Mouse (Mus musculus): Measurements from ENCODE around the gene Epas1.

The Epas1 gene

DNA sequence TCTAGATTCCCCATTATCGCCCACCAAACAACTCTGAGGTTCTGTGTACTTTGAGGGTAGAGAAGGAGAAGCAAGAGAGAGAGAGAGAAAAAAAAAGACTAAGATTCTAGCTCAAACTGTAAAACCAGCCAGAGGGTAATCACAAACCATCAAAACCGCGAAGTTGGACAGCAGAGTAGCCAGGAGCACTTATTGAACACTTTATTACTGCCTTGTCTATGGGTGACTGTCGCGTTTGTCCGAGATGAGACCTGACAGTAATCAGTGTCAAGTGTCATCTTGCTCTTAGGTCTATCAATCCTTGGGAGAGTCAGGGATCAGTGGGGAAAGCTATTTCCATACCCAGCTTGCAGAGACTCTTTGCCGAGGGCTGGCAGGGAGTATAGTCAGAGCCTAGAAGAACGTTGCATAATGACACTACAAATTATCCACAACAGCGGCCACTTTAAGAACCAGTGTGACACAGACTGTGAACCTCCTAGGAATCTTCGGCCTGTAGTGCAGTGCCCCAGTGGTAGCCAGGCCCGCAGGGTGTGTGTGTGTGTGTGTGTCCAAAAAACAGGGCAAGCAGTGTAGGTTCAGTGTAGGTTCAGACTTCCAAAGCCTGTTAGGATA, 2.2 kb downstream of the Epas1 start:
- DNase-seq (ENCODE audit: low spot score) = no peak

DNA sequence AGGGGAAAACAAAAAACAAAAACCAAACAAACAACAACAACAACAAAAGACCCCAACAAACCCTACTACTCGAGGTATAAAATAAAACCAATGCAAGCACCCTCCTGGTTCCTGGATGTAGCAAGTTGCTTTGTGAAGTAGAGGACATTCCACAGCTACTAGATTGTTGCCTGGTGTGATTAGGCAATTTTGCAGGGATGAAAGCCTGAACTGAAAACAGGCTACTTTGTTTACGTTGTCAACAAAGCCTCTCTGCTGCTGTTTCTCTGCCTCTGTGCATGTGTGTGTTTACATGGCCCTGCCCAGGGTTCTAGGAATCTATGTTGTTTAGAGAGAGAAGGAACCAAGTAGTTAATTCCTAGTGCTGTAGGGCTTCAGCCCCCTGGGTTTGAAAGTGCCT, 4.1 kb downstream of the Epas1 start:
- DNase-seq (ENCODE audit: low spot score) = no peak

DNA sequence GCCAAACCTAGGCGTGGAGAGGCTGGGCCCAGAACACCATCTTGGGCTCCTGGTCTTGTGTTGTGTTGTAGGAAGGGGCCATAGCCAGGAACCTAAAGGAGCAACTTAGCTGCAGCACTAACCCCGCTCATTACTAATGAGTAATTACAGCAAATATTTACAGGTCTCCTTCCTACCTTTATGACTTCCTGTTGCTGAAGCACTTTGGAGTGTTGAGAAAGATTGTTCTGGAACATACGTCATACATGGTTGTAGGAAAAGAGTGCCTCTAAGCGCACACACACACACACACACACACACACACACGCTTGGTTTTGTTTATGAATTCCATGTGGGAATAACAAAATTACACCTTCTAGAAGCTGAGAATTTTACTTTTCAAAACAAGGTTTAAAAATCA, 8.4 kb downstream of the Epas1 start:
- no peak for DNase-seq (ENCODE audit: low spot score)

DNA sequence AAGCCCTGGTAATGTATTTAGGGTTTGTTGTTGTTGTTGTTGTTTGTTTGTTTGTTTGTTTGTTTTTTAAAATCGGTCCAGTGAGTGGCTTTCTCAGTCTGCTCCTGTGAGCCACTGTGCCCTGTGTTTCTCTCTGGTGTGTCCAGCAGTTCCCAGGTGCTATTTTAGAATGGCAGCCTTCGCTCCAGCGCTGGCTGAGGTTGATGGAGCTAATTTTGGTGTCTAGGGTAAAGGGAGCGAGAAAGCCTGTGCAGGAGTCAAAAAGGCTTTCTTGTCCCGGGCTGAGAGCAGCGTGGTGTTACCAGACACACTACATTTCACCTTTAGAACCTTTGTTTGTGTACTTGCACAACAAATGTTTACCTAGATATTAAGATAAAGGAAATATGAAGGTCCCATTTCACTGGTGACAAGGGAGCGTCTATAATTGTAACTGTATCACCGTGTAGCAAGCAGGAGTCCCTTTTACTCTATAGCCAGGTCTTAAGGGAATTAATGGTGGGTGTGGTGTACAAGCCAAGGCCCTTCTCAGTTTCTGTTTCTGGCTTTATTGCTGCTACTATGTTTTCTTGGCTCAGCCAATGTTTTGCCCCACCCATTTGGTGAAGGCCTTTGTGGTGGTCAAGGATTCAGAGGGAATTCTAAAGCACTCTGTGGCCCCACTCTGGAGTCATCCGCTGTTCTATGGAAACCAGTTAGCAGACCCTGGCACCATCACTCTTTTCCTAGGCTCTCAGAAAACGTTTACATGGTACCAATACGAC, 9.2 kb downstream of the Epas1 start:
- peak; percentile 57 for DNase-seq (ENCODE audit: low spot score)

DNA sequence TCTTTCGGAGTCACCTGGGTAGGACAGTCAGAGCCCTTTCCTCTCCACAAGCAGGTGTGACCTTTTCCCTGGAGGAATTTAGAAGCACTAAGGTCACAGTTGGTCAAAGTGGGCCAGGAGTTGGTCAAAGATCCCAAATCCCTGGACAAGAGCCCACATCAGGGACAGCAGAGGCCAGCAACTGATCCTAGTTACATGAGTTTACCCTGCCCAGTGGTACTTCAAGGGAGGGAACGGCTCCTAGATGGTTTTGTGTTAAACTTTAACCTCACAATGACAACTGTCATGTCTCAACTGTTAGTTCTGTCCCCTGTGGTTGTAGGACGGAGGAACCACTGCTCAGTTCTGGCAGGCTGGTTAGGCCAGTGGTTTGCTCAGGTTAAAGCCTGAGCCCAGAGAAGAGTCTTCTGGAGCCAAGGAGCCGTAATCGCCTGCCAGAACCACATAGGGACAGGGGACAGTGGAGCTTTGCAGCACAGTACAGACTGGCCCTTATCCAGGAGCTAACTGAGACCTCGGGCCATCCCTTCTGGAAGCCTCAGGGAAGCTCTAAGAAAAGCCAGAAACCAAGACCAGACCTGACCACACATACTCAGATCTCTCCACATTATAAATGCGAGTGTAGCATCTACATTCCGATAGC, 12.4 kb downstream of the Epas1 start:
- DNase-seq (ENCODE audit: low spot score) = no peak

DNA sequence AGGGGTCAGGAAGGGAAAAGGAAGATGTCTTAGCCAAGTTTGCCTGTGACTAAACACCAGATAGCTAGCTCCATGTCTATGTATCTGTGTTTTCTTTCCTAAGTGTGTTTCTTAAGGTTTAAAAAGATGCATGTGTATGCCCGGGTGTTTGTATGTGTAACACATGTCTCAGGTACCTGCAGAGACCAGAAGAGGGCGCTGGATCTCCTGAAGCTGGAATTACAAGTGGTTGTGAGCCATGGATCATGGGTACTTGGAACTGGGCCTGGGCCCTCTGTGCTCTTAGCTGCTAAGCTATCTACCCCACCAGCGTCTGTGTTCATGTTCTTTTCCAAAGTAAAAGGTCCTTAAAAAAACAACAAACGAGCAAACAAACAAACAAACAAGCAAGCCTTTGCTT, 12.9 kb downstream of the Epas1 start:
- DNase-seq (ENCODE audit: low spot score) = no peak

DNA sequence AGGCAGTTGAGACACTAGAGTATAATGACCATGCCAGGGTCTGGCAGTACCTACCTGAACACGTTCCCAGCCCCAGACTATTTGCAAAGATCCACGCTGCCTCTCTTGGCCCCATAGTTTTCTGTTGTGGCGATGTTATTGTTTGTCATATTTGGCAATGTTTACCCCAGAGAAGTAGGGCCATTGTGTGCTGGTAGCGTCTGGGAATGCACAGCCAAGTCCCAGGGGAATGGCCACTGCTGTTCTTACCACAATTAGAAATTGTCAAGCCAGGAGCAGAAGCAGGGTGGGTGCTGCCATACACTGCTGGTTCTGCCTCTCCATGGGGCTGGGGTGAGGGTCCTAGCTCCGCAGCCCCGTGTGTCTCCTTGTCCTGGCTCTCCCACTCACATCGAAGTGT, 15.1 kb downstream of the Epas1 start:
- DNase-seq (ENCODE audit: low spot score) = peak; percentile 56

DNA sequence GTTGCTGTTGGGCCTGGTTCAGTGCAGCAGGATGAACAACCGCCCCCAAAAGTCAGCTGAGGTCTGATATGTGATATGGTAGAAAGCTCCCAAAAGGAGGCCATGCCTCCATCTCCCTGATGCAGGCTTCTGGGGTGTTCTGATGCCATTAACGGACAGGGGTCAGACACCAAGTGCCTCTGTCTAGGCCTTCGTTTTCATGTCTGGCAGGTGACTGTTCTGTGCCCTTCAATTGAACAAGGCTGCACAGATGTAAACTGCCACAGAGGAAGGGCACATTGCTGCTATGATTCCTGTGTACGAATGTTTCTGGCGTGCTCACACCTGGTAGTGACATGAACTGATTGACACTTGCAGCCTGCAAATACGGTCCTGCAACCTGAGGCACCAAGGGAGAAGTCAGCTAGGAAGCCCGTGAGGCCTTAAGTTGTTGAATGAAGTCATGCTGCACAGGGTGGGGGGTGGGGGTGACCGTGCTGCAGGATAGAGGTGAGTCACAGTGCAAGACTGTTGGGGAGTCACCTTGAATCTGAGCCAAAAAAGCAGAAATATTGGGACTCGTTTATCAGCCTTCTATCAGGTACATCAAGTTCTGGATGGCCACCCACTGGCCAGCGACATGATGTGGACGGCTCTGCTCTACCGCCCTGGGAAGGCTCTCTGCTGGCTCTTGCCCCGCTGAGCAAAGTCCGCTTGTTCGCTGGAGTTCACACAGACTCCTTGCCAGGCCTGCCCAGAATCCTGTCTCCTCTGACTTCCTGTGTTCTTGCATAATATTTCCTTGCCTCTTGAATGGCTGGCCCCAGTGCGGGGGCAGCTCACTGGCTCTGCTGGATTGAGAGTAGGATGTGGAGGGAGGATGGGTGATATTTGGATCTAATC, 16.1 kb downstream of the Epas1 start:
- peak; percentile 91 for DNase-seq (ENCODE audit: low spot score)

DNA sequence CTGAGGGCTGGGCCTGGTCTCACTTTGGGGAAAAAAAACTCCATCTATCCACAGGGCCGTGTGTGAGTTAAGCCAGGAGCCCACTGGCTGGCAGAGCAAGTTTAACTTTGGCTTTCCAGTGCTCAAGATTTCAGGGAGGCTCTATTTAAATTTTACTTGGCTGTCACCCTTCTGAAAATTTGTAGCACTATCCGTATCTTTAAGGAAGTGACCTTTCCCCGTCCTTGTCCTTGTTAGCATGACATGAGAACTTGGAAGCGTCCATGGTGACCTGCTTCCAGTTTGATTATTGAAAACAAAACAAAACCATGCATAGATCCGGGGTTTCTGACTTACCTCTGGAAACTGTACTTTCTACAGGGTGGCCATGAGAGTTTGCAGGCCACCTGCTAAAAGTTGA, 17.3 kb downstream of the Epas1 start:
- DNase-seq (ENCODE audit: low spot score) = no peak

DNA sequence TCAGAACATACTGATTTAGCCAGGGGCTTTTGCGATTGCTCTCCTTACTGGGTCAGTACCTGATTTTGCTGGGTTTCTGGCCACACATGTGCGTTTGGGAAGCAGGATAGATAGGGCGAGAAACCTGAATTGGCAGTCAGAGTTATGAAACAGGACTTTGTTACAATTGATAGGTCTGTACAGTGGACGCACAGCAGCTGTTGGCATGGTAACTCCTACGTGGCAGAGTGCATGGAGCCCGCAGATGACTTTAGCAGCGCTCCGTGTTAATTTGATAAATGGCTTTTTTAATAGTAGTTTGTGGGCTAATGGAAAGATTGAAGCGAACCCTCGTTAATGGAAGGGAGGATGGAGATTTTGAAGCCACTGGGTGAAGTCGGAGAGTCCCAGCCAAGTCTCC, 18.5 kb downstream of the Epas1 start:
- no peak for DNase-seq (ENCODE audit: low spot score)

DNA sequence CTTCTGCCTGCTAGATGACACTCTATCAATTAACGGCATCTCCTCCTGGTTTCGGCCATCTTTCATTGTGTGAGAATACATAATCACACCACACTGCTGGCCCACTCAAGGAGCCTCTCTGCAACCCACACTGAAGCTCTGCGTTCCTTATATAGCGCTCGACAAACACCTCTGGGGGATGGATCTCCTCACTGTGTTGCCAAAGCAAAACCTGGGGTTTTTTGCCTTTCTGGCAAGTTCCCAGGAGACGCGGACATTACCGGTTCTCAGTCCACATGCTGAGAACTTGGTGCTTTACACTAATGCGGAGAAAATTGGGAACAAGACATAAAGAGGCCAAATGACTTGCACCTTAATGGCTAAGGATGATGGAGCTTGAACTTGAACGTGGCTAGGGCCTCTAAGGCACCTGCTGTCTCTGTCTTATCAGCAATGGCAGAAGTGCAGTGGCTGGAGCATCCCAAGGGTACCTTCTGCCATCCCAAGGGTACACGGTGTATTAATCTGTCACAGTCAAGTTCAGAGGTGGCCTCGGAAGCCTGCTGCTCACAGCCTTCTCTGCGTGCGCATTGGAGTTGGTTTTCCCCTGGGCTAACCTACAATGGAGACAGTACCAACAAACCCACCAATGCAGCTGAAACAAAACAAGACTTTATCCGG, 19.6 kb downstream of the Epas1 start:
- DNase-seq (ENCODE audit: low spot score) = no peak

DNA sequence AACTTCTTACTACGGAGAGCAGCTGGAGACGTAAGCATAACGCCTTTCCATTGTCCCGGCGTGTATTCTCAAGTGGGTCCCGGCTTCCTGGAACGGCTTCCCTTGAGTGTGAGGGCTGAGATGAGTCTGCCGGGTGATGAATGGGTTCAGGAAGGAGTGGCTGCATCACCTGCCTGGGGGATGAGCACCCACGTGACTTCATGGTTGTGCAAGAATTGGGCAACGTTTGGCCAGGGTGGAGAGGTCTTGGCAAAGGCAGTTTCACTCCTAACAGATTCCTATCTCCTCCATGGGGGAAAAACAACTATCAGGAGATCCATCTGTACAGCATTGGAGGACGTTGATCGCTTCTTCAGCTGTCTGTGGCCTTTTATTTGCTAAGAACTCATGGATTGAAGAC, 23.0 kb downstream of the Epas1 start:
- DNase-seq (ENCODE audit: low spot score) = peak; percentile 65

DNA sequence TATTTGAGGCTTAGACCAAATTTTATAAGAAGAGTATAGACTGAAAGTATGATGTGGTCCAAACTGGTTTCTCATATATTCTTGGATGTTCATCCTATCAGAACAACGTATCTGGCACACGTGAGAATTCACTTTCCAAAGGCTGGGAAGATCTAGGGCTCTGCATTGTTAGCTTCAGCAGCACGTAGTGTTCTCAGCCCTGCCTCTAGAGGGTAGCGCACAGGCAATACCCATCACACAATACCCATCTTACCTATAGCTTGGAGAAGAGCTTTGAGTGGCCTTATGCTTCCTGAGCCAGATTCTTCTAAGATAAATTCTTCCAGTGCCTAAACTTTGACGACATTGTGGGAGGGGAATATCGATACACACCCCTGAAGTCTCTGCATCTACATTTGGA, 24.6 kb downstream of the Epas1 start:
- DNase-seq (ENCODE audit: low spot score) = no peak

DNA sequence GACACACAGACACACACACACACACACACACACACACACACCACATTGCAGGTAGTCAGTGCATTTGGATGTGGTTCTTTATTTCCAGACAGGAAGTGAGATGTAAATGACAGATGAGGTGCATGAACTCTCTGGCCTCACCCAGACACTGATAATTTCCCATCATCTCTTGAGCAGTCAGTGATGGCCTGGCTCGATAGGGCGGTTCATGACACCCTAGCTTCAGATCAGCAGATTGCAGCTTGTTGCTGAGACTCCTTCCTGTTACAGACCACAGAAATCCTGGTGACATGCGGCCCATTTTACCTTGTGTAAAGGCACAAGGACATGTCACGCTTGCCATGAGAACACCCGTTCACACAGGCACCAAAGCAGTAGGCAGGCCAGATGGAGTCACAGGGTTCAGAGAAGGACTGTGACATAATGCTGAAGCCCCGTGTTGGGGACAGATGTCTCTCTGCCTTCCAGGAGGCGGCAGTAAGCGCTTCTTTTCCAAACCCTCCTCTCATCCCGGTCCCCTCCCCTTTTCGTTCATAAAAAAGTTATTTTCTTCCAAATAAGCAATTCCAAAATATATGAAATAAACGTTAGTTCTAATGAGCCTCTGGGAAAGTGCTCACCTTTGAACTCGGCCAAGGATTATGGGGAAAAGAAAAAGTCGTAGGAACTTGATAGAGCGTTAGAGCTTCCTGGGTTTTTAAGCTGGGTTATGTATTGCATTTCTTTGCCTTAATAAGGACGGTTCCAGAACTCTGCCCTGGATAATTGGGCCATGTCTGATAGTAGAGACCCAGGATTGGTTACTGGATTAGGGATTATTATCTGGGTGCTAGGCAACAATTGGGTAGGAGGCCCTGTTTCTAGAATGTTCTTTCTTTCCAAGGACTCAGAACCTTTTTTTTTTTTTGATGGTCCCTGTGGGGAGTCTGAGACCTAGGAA, 26.0 kb downstream of the Epas1 start:
- no peak for DNase-seq (ENCODE audit: low spot score)

DNA sequence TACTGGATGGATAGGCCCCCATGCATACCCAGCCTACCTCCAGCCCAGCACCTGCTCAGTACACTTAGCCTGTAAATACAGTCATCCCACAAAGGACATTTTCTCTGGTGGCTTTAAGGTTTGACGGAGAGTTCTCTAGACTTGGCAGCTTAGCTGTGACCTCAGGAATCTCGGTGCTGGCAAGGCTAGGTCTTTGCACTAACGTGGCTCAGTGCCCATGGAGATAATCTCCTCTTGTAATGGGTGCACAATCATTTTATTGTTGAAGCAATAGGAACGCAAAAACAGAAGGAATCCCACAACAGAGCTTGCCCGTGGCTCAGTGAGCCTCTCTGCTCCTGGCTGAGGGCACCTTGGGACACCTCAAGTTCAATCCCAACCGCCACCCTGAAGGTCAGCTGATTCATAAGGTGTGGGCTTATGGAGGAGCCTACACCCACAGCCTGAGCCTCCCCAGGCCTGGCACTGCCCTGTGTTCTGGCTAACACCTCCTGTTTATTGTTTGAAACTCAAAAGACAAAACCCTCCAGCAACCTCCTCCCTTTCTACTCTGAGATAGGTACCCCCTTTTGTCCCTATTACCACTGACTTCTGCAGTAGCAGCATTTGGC, 27.3 kb downstream of the Epas1 start:
- DNase-seq (ENCODE audit: low spot score) = no peak

DNA sequence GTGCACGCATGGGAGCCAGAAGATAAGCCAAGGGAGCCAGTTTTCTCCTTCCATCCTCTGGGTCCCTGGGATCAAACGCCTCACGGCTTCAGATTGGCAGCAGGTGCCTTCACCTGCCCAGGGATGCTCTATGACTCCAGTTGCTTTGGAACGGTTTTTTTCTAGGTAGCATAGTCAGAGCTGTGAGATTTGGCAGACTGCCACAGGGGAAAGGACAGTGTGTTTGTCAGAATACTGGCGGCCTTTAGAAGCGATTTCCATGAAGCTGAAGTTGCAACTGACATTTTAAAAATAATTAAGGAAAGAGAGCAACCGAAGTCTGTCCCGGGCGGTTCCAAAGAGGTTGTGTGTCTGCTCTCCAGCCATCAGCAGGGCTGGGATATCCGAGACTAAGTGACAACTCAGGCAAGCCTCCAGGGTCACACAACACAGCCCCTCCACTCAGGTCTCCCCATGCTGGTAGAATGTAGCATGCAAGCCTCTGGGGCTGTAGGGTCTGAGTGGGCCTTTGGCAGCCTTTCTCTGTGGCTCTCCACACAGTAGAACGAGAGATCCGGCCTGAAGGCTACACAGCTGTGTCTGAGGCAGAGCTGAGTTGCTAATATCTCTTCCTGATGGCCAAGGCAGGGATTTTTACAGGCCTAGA, 28.4 kb downstream of the Epas1 start:
- DNase-seq (ENCODE audit: low spot score) = no peak

DNA sequence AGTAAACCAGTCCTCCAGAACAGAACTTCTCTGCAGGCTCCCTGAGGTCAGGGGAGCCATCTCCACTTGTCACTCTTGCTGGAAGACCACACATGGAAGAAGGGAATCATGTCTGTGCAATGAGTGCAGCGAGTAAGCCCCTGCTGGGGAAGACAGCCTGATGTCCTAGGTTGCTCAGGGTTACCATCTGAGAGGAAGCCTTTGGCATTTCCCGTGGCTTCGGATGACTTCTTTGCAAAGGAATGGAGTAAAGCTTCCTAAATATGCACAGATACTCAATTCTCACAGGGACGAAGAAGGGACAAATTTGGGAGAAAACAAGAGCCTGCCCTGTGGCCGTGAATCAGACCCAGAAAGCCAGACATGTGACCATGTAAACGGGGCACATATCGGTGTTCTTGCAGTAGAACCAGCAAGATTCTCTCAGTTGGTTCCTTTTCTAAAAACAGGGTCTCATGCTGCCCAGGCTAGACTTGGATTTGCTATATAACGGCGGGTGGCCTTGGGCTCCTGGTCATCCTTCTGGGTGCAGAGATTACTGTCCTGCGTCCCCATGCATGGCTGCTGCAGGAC, 31.0 kb downstream of the Epas1 start:
- DNase-seq (ENCODE audit: low spot score) = no peak

DNA sequence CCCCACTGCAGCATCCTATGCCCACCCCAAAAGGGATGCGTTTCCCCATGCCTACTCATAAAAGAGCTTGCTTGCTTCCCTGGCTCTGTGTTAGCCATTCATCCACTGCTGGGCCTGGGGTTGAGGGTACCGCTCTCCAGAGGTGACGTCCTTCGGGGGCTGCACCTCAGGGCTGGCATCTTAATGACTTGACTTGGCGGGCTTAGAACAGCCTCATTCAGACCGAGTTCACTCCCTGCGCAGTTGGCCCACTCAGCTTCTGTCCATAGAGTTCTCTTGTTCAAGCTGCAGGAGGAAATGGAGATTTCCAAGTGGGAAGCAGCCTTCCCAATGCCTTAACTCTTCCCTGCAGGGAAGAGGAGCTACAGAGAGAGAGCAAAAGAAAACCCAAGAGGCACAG, 32.1 kb downstream of the Epas1 start:
- no peak for DNase-seq (ENCODE audit: low spot score)

DNA sequence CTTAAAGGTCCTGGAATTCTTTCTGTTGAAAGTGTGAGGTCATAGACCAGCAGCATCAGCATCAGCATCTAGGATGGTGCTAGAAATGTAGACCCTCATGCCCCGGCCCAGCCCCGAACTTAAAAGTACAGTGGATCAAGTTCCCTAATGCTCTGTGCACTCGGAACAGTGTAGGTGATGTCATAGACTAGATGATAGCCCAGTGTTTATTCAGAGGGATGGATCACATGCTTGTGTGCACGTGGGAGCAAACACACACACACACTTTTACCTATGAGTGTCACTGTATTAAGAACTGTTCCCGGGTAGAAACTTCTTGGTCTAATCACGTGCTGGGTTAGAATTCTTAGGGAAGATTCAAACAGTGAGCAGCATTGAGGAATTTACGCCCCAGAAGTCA, 33.0 kb downstream of the Epas1 start:
- no peak for DNase-seq (ENCODE audit: low spot score)

DNA sequence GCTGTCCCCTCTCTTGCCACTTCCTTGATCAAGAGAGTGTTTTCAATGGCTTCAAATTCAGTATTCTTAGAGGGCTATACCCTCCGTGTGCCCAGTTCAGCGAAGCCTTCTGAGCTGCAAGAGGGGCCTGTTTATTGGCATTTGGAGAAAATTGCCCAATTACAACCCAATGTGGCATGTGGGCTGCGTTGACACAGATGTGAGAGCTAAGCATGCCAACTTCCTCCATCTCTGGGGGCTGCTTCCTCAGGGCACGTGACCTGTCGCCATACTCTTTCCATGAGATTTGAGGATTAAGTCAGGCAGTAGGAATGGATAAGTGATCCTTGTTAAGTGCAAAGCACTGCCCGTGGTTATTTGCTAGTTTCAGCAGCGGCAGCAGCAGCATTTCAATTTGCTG, 34.3 kb downstream of the Epas1 start:
- no peak for DNase-seq (ENCODE audit: low spot score)
